Mouse (Mus musculus) effector memory CD4-positive, alpha-beta T cell, adult 7 months (primary cell): ENCODE data around the gene Kcnn3. TPM values are rescaled to one million over a fixed set of nuclear protein-coding genes. Genes with fewer than 3 reads are reported as not detected.

ENCODE experiments used
- polyA plus RNA-seq: library from polyadenylated mRNA; unstranded; fragments of 100-300 nt; shearing (Covaris generic); gene quantifications from one replicate; pipeline ENCODE4 v1.2.1, GENCODE M21; 2017

Gene Kcnn3
- not detected for polyA plus RNA-seq

GRCm38 (mm10) chr3:89519894-89520293, at the start of gene Kcnn3:
Kcnn3 (plus strand) TSS chr3:89520164.

GRCm38 (mm10) chr3:89714359-89715206, 194.6 kb downstream of the Kcnn3 start, which contains the start of gene Adar:
Adar (plus strand) TSS chr3:89715022.

Other genes with a start within 250 kb of the Kcnn3 start
- 134 TPM for gene Slc50a1, start 249.6 kb upstream of the Kcnn3 start, polyA plus RNA-seq
- gene Efna1, start 239.0 kb upstream of the Kcnn3 start, polyA plus RNA-seq, result not detected
- not detected for gene Efna3, start 197.2 kb upstream of the Kcnn3 start, polyA plus RNA-seq
- gene Efna4, start 182.1 kb upstream of the Kcnn3 start, polyA plus RNA-seq, result 0.32 TPM
- gene Adam15, start 170.2 kb upstream of the Kcnn3 start, polyA plus RNA-seq, result 18.8 TPM
- gene Dcst2, start 158.2 kb upstream of the Kcnn3 start, polyA plus RNA-seq, result 0.16 TPM
- 0.16 TPM for gene Dcst1, start 154.9 kb upstream of the Kcnn3 start, polyA plus RNA-seq
- 10.7 TPM for gene Zbtb7b, start 125.4 kb upstream of the Kcnn3 start, polyA plus RNA-seq
- gene Lenep, start 117.4 kb upstream of the Kcnn3 start, polyA plus RNA-seq, result not detected
- gene Flad1, start 108.3 kb upstream of the Kcnn3 start, polyA plus RNA-seq, result 32.0 TPM
- 10.2 TPM for gene Cks1b, start 101.8 kb upstream of the Kcnn3 start, polyA plus RNA-seq
- gene Shc1, start 101.7 kb upstream of the Kcnn3 start, polyA plus RNA-seq, result 71.5 TPM
- gene Pygo2, start 90.0 kb upstream of the Kcnn3 start, polyA plus RNA-seq, result 47.8 TPM
- 109 TPM for gene Pbxip1, start 83.5 kb upstream of the Kcnn3 start, polyA plus RNA-seq
- 7.7 TPM for gene Pmvk, start 65.6 kb upstream of the Kcnn3 start, polyA plus RNA-seq
- 65.7 TPM for gene Adar, start 194.9 kb downstream of the Kcnn3 start, polyA plus RNA-seq
- gene Chrnb2, start 244.5 kb downstream of the Kcnn3 start, polyA plus RNA-seq, result 0.87 TPM